Mouse (Mus musculus): Measurements from ENCODE around the gene Pik3r3. TPM values are rescaled to one million over a fixed set of nuclear protein-coding genes. Genes with fewer than 3 reads are reported as not detected.

Pik3r3 gene
- total and polyA plus RNA-seq, 3 experiments: 0.42 to 2.2 (median 1.9) TPM

DNA sequence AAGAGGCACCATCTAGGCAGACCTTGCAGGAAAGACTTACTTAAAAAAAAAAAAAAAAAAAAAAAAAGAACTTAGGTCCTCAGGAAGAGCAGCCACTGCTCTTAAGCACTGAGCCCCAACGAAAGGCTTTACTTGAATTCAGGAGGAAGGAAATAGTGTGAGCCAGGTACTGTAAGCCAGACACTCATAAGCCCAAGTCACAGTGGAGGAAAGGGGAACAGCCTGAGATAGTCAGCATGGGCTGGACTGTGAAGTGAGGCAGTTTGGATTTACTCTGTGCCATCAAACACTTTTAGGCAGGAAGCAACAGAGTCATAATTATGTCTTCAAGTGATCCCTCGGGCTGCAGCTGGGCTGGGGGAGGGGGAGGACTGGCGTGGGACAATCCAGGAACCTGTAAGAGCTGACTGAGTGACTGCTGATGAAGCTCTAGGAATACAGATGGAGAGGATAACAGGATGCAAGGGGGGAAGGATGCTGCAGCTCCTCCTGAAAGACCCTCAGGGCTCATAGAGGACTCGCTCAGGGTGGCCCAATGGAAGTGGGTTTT, 29.1 kb upstream of the Pik3r3 start:
- Histone ChIP-seq H3K27me3 (replicated peaks) (no peaks in the 10 kb centered on the region), H3K4me3 (replicated peaks in 1 of 3; ENCODE audit: low read depth in 2 of 3, low read length in 2 of 3, poor library complexity in 1 of 3) (no peak overlapping the region), H3K4me2 (ENCODE audit: insufficient read depth, low read depth, poor library complexity, severe bottlenecking) (no peak overlapping the region), H3K27ac (ENCODE audit: insufficient read depth, low read depth) (no peak overlapping the region), H3K9ac (ENCODE audit: insufficient read depth, low read depth) (no peak overlapping the region), H3K36me3 (replicated peaks in 1 of 2; ENCODE audit: control insufficient read depth in 1 of 2, insufficient read depth in 1 of 2, low read length in 1 of 2) (no peaks in the 10 kb centered on the region), H3K4me1 (ENCODE audit: control insufficient read depth in 1 of 2, insufficient read depth in 2 of 2) (no peaks in the 10 kb centered on the region), H3K9me3 (replicated peaks; ENCODE audit: low read length) (no peaks in the 10 kb centered on the region), H3K79me2 (replicated peaks; ENCODE audit: control insufficient read depth, extremely low read depth, insufficient read depth, poor library complexity, severe bottlenecking) (no peaks in the 10 kb centered on the region)
- dilution Hi-C loops (cut with MboI; ENCODE audit: extremely low pct_ligation_motif_present, extremely low pct_unique_long_range_greater_than_20kb, low sequenced_read_pairs) (no loop called here), in situ Hi-C loops (cut with MboI; ENCODE audit: low pct_ligation_motif_present, low pct_unique_long_range_greater_than_20kb, low sequenced_read_pairs) (no loop called here)
- TF ChIP-seq MYC (IDR thresholded peaks at IDR 0.05; ENCODE audit: low read depth, low read length) (no peak), MAX (IDR thresholded peaks at IDR 0.05; ENCODE audit: low read length) (no peak), KAT2A (IDR thresholded peaks at IDR 0.05; ENCODE audit: insufficient replicate concordance, low read length) (no peak), CHD2 (IDR thresholded peaks at IDR 0.05; ENCODE audit: low read length) (no peak), JUN (IDR thresholded peaks at IDR 0.05; ENCODE audit: insufficient read depth, low read depth, low read length) (no peak), CHD1 (IDR thresholded peaks at IDR 0.05; ENCODE audit: low read depth, low read length) (no peak), ZKSCAN1 (IDR thresholded peaks at IDR 0.05; ENCODE audit: borderline replicate concordance, low read depth, low read length) (no peak), TCF12 (IDR thresholded peaks at IDR 0.05; ENCODE audit: low read depth, low read length) (no peak), NELFE (IDR thresholded peaks at IDR 0.05; ENCODE audit: low read depth, low read length) (no peak)
- DNase-seq (ENCODE audit: extremely low read depth): no peak

GRCm38 (mm10) chr4:116193583-116194383, 27.6 kb upstream of the Pik3r3 start:
- no peaks in the 10 kb centered on the region for H3K27me3 ChIP-seq (replicated peaks)
- TF ChIP-seq IRF4 (IDR thresholded peaks at IDR 0.05; ENCODE audit: low read depth, low read length): no peak
- no peak for TF ChIP-seq ZMIZ1 (IDR thresholded peaks at IDR 0.05; ENCODE audit: low read depth, low read length)
- TF ChIP-seq TCF12 (IDR thresholded peaks at IDR 0.05; ENCODE audit: low read depth, low read length): no peak
- TF ChIP-seq GABPA (IDR thresholded peaks at IDR 0.05; ENCODE audit: insufficient replicate concordance, low read depth, low read length): no peak
- no peak for TF ChIP-seq CHD2 (IDR thresholded peaks at IDR 0.05; ENCODE audit: low read length)
- no peak for TF ChIP-seq JUN (IDR thresholded peaks at IDR 0.05; ENCODE audit: insufficient read depth, low read depth, low read length)
- in situ Hi-C loops (cut with MboI; ENCODE audit: low pct_ligation_motif_present, low pct_unique_long_range_greater_than_20kb, low sequenced_read_pairs) (no loop called here), dilution Hi-C loops (cut with MboI; ENCODE audit: extremely low pct_ligation_motif_present, extremely low pct_unique_long_range_greater_than_20kb, low sequenced_read_pairs) (no loop called here)
- H3K4me1 ChIP-seq (ENCODE audit: control insufficient read depth in 1 of 2, insufficient read depth in 2 of 2): no peaks in the 10 kb centered on the region
- no peak overlapping the region for H3K9ac ChIP-seq (ENCODE audit: insufficient read depth, low read depth)
- no peaks in the 10 kb centered on the region for H3K79me2 ChIP-seq (replicated peaks; ENCODE audit: control insufficient read depth, extremely low read depth, insufficient read depth, poor library complexity, severe bottlenecking)
- no peak overlapping the region for H3K4me2 ChIP-seq (ENCODE audit: insufficient read depth, low read depth, poor library complexity, severe bottlenecking)
- DNase-seq (ENCODE audit: extremely low read depth): no peak
- H3K9me3 ChIP-seq (replicated peaks; ENCODE audit: low read length): no peaks in the 10 kb centered on the region
- H3K36me3 ChIP-seq (replicated peaks in 1 of 2; ENCODE audit: control insufficient read depth in 1 of 2, insufficient read depth in 1 of 2, low read length in 1 of 2): no peaks in the 10 kb centered on the region
- no peak overlapping the region for H3K4me3 ChIP-seq (replicated peaks in 1 of 3; ENCODE audit: low read depth in 2 of 3, low read length in 2 of 3, poor library complexity in 1 of 3)
- H3K27ac ChIP-seq (ENCODE audit: insufficient read depth, low read depth): no peak overlapping the region
